Mouse (Mus musculus) CH12.LX (cell line): Measurements from ENCODE around the gene Igfals. TPM values are rescaled to one million over a fixed set of nuclear protein-coding genes. Genes with fewer than 3 reads are reported as not detected.

ENCODE experiments used
- DNase-seq: peaks from one replicate; pipeline ENCODE4 v3.0.0-alpha.2; 2013; ENCODE audit errors: extremely low read depth
- H3K27ac ChIP-seq: 2 replicates; pipeline ENCODE4 v1.5.1; 2012; ENCODE audit warnings: low read depth, mild to moderate bottlenecking, control low read depth, moderate library complexity; ENCODE audit not compliant: insufficient read depth
- H3K27me3 ChIP-seq: replicated peaks from 2 replicates; pipeline ENCODE3; 2012; ENCODE audit warnings: inconsistent platforms
- H3K36me3 ChIP-seq, 2 experiments: replicated peaks in 1 of 2; 2 replicates each; pipeline versions ENCODE3 to v1.6.1; 2012; ENCODE audit warnings: inconsistent platforms in 1 of 2, low read length in 1 of 2, mild to moderate bottlenecking in 1 of 2, mixed read lengths in 1 of 2, moderate library complexity in 1 of 2; ENCODE audit not compliant: control insufficient read depth in 1 of 2, insufficient read depth in 1 of 2
- H3K4me1 ChIP-seq, 2 experiments: 2 replicates each; pipeline ENCODE4 v1.6.1; 2012; ENCODE audit warnings: inconsistent platforms in 1 of 2, moderate library complexity in 1 of 2; ENCODE audit not compliant: insufficient read depth in 2 of 2, control insufficient read depth in 1 of 2
- H3K4me2 ChIP-seq: 2 replicates; pipeline ENCODE4 v1.6.1; 2012; ENCODE audit warnings: low read depth, mild to moderate bottlenecking, control low read depth; ENCODE audit not compliant: poor library complexity, insufficient read depth, severe bottlenecking
- H3K4me3 ChIP-seq, 3 experiments: fragments of 150-350 bp in 1 of 3; sonication (generic) in 1 of 3; replicated peaks in 1 of 3; 2 replicates each; pipeline versions ENCODE3 to v1.5.1; 2011 to 2012; ENCODE audit warnings: low read depth in 2 of 3, low read length in 2 of 3, mild to moderate bottlenecking in 2 of 3, moderate library complexity in 2 of 3, control low read depth in 1 of 3, improper control_type of control experiment in 1 of 3, inconsistent platforms in 1 of 3, mixed read lengths in 1 of 3; ENCODE audit not compliant: poor library complexity in 1 of 3
- H3K79me2 ChIP-seq: replicated peaks from 2 replicates; pipeline ENCODE4 v1.6.1; 2012; ENCODE audit warnings: mild to moderate bottlenecking, moderate library complexity; ENCODE audit not compliant: control insufficient read depth, poor library complexity, insufficient read depth, severe bottlenecking; ENCODE audit errors: extremely low read depth
- H3K9ac ChIP-seq: 2 replicates; pipeline ENCODE4 v1.6.1; 2012; ENCODE audit warnings: low read depth, mild to moderate bottlenecking, control low read depth, moderate library complexity; ENCODE audit not compliant: insufficient read depth
- H3K9me3 ChIP-seq: replicated peaks from 2 replicates; pipeline ENCODE3; 2012; ENCODE audit warnings: low read length, inconsistent platforms, mixed read lengths
- BHLHE40 ChIP-seq: IDR thresholded peaks from 2 replicates; pipeline ENCODE4 v1.6.1; 2011; ENCODE audit warnings: mild to moderate bottlenecking, low read depth, low read length, improper control_type of control experiment
- CHD2 ChIP-seq: IDR thresholded peaks from 2 replicates; pipeline ENCODE4 v1.6.1; 2011; ENCODE audit warnings: low read length, improper control_type of control experiment
- CTCF ChIP-seq, 2 experiments: IDR thresholded peaks in 1 of 2; conservative IDR thresholded peaks in 1 of 2; 2 replicates each; pipeline ENCODE4 v1.5.1; 2011 to 2012; ENCODE audit warnings: low read depth in 2 of 2, low read length in 2 of 2, improper control_type of control experiment in 1 of 2, inconsistent platforms in 1 of 2, mild to moderate bottlenecking in 1 of 2, moderate library complexity in 1 of 2
- ELF1 ChIP-seq: IDR thresholded peaks from 2 replicates; pipeline ENCODE4 v1.6.1; 2014; ENCODE audit warnings: low read depth, mild to moderate bottlenecking, inconsistent platforms, low read length, improper control_type of control experiment
- ETS1 ChIP-seq: conservative IDR thresholded peaks from 2 replicates; pipeline ENCODE4 v1.6.1; 2012; ENCODE audit warnings: low read depth, mild to moderate bottlenecking, inconsistent platforms, low read length, improper control_type of control experiment, moderate library complexity
- GABPA ChIP-seq: IDR thresholded peaks from 2 replicates; pipeline ENCODE4 v1.6.1; 2012; ENCODE audit warnings: low read depth, low read length, improper control_type of control experiment, inconsistent platforms; ENCODE audit not compliant: insufficient replicate concordance
- HCFC1 ChIP-seq: IDR thresholded peaks from 2 replicates; pipeline ENCODE4 v1.6.1; 2012; ENCODE audit warnings: low read depth, mild to moderate bottlenecking, inconsistent platforms, low read length, improper control_type of control experiment
- IRF4 ChIP-seq: IDR thresholded peaks from 2 replicates; pipeline ENCODE4 v1.6.1; 2014; ENCODE audit warnings: low read depth, mild to moderate bottlenecking, inconsistent platforms, low read length, improper control_type of control experiment
- KAT2A ChIP-seq: IDR thresholded peaks from 2 replicates; pipeline ENCODE4 v1.6.1; 2012; ENCODE audit warnings: low read length, improper control_type of control experiment, inconsistent platforms; ENCODE audit not compliant: insufficient replicate concordance
- MAFK ChIP-seq: IDR thresholded peaks from 2 replicates; pipeline ENCODE4 v1.6.1; 2011; ENCODE audit warnings: low read length, improper control_type of control experiment; ENCODE audit not compliant: insufficient replicate concordance
- MAX ChIP-seq: IDR thresholded peaks from 2 replicates; pipeline ENCODE4 v1.6.1; 2011; ENCODE audit warnings: low read length, improper control_type of control experiment
- MAZ ChIP-seq: IDR thresholded peaks from 2 replicates; pipeline ENCODE4 v1.6.1; 2012; ENCODE audit warnings: low read depth, mild to moderate bottlenecking, inconsistent platforms, low read length, improper control_type of control experiment, moderate library complexity
- MXI1 ChIP-seq: IDR thresholded peaks from 2 replicates; pipeline ENCODE4 v1.6.1; 2011; ENCODE audit warnings: mild to moderate bottlenecking, low read depth, low read length, improper control_type of control experiment
- MYC ChIP-seq: IDR thresholded peaks from 2 replicates; pipeline ENCODE4 v1.6.1; 2011; ENCODE audit warnings: low read depth, mild to moderate bottlenecking, improper control_type of control experiment, low read length
- NELFE ChIP-seq: IDR thresholded peaks from 2 replicates; pipeline ENCODE4 v1.6.1; 2011; ENCODE audit warnings: low read depth, low read length, improper control_type of control experiment
- NRF1 ChIP-seq: IDR thresholded peaks from 2 replicates; pipeline ENCODE4 v1.6.1; 2014; ENCODE audit warnings: low read depth, mild to moderate bottlenecking, inconsistent platforms, low read length, improper control_type of control experiment, moderate library complexity
- PAX5 ChIP-seq: IDR thresholded peaks from 2 replicates; pipeline ENCODE4 v1.6.1; 2012; ENCODE audit warnings: low read length, inconsistent platforms, mixed read lengths
- POLR2AphosphoS2 ChIP-seq: IDR thresholded peaks from 2 replicates; pipeline ENCODE4 v1.6.1; 2011; ENCODE audit warnings: low read depth, low read length, improper control_type of control experiment
- RAD21 ChIP-seq: IDR thresholded peaks from 2 replicates; pipeline ENCODE4 v1.6.1; 2011; ENCODE audit warnings: low read depth, mild to moderate bottlenecking, low read length, improper control_type of control experiment, moderate library complexity
- RCOR1 ChIP-seq: conservative IDR thresholded peaks from 2 replicates; pipeline ENCODE4 v1.6.1; 2012; ENCODE audit warnings: low read depth, mild to moderate bottlenecking, inconsistent platforms, low read length, improper control_type of control experiment
- SIN3A ChIP-seq: IDR thresholded peaks from 2 replicates; pipeline ENCODE4 v1.6.1; 2012; ENCODE audit warnings: low read length, improper control_type of control experiment, inconsistent platforms
- SMC3 ChIP-seq: IDR thresholded peaks from 2 replicates; pipeline ENCODE4 v1.6.1; 2011; ENCODE audit warnings: low read depth, low read length, improper control_type of control experiment
- TBP ChIP-seq: conservative IDR thresholded peaks from 2 replicates; pipeline ENCODE4 v1.6.1; 2011; ENCODE audit warnings: low read depth, low read length, improper control_type of control experiment
- TCF12 ChIP-seq: IDR thresholded peaks from 2 replicates; pipeline ENCODE4 v1.6.1; 2014; ENCODE audit warnings: low read depth, mild to moderate bottlenecking, inconsistent platforms, low read length, improper control_type of control experiment
- UBTF ChIP-seq: IDR thresholded peaks from 2 replicates; pipeline ENCODE4 v1.6.1; 2012; ENCODE audit warnings: low read depth, mild to moderate bottlenecking, inconsistent platforms, low read length, improper control_type of control experiment, moderate library complexity
- ZC3H11A ChIP-seq: IDR thresholded peaks from 2 replicates; pipeline ENCODE4 v1.6.1; 2012; ENCODE audit warnings: low read depth, mild to moderate bottlenecking, inconsistent platforms, low read length, improper control_type of control experiment
- ZMIZ1 ChIP-seq: IDR thresholded peaks from 2 replicates; pipeline ENCODE4 v1.6.1; 2012; ENCODE audit warnings: low read depth, mild to moderate bottlenecking, inconsistent platforms, low read length, improper control_type of control experiment
- ZNF384 ChIP-seq: IDR thresholded peaks from 2 replicates; pipeline ENCODE4 v1.6.1; 2012; ENCODE audit warnings: low read depth, low read length, improper control_type of control experiment, inconsistent platforms
- dilution Hi-C: fragments of 300-500 bp; cut with MboI; formaldehyde crosslinking; loops from 2 replicates; pipeline ENCODE4 v1.14.3; 2020; ENCODE audit warnings: low sequenced_read_pairs; ENCODE audit not compliant: extremely low pct_unique_long_range_greater_than_20kb, extremely low pct_ligation_motif_present
- in situ Hi-C: fragments of 300-500 bp; cut with MboI; formaldehyde crosslinking; loops from 3 replicates; pipeline ENCODE4 v1.14.3; 2019; ENCODE audit warnings: low sequenced_read_pairs, low pct_ligation_motif_present, low pct_unique_long_range_greater_than_20kb, mixed read lengths
- polyA plus RNA-seq: library from polyadenylated mRNA; unstranded; fragments of >175 nt; gene quantifications from 2 replicates; pipeline ENCODE4 v1.2.1, GENCODE M21; 2012; ENCODE audit warnings: low read depth; ENCODE audit not compliant: insufficient read length
- total RNA-seq, 2 experiments: library from RNA; depleted of rRNA; stranded (reverse); fragments of 300-350 nt in 1 of 2; fragments of >200 nt in 1 of 2; gene quantifications; 2 replicates each; pipeline ENCODE4 v1.2.3; 2012 to 2014

Gene Igfals
- total and polyA plus RNA-seq, 3 experiments, result 5.0 to 9.8 (median 6.3) TPM

GRCm38 (mm10) chr17:24849733-24850064 lies 16.1 kb upstream of the Igfals start:
- peak overlapping the region; percentile 62 for H3K27ac ChIP-seq
- dilution Hi-C loops, result no loop called here
- peak overlapping the region; percentile 33 for H3K9ac ChIP-seq
- no peak for TF ChIP-seq ZNF384
- TF ChIP-seq ELF1, result peak; percentile 5; the same call in 1 of the 2 replicates
- TF ChIP-seq NRF1, result peak; percentile 59
- peak; percentile 89 for TF ChIP-seq MXI1
- peak; percentile 84 for TF ChIP-seq SIN3A
- TF ChIP-seq PAX5, result no peak
- 0 out of 2 replicates have a peak, but pooled peaks have one; percentile 16 for TF ChIP-seq ZMIZ1
- peak; percentile 79 for TF ChIP-seq MAX
- TF ChIP-seq POLR2AphosphoS2, result no peak
- TF ChIP-seq SMC3, result peak; percentile 20; the same call in 1 of the 2 replicates
- peak; percentile 54; the same call in 1 of the 2 replicates for TF ChIP-seq TBP
- no peak for TF ChIP-seq HCFC1
- TF ChIP-seq CTCF (conservative IDR thresholded peaks at IDR 0.05 in 1 of 2, IDR thresholded peaks at IDR 0.05 in 1 of 2; ENCODE audit: low read depth in 2 of 2, low read length in 2 of 2), result peak in 1 of 2 experiments; percentile 37; a peak in 2 of 4 replicates
- peak; percentile 62; the same call in 1 of the 2 replicates for TF ChIP-seq TCF12
- 0 out of 2 replicates have a peak, but pooled peaks have one; percentile 82 for TF ChIP-seq MYC
- TF ChIP-seq, all 38 proteins: peak for 11
- peak; percentile 73 for DNase-seq
- Histone ChIP-seq H3K79me2 (no peaks in the 10 kb centered on the region), H3K27me3 (peaks cover 10% of the 10 kb centered on the region), H3K9me3 (no peaks in the 10 kb centered on the region), H3K4me3 (peak overlapping the region; percentile 71 to 75 (median 74)), H3K36me3 (peaks cover 11 to 20% of the 10 kb centered on the region in 2 experiments), H3K4me1 (peaks cover 0 to 24% of the 10 kb centered on the region in 2 experiments; a peak in 2 of 4 replicates), H3K4me2 (peak overlapping the region; percentile 33)
- in situ Hi-C loops, result loop anchor here (5.0 kb wide), 1 partner anchor 38 kb away; the partner anchor contains the start of genes Nubp2 and Spsb3

DNA sequence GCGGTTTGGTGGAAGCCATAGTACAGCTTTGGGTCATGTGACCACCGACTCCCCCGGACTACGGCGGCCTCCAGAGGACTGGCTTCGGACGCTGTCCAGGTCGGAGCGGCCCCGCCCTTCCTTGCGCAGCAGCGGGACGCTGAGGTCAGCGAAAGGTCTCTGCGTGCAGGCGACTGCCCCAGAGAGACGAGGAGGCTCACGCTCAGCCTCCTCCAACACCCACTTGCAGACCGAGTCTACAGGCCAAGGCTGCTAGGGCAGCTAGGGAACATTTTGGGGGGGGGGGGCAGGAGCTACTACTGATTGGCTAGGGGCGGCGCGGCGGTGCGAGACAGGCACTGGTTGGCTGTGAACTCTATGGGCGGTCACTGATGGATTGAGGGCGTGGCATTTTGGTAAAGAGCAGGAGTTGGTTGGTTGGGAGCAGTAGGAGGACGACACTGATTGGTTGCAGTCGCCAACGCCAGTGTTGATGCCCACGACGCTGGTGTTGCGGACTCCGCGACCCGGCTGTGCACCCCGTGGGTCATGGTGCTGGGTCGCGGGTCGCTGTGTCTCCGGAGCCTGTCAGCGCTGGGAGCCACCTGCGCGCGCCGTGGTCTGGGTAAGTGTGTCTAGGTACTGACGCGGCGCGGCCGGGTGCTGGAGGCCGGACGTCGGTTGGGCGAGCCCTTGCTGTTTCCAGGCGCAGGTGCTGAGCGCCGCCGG lies 15.6 kb upstream of the Igfals start, which contains the start of gene Fahd1:
Gene Fahd1, minus strand, starts transcription at position 300 of the 708 bp plus-strand sequence.
- peak; percentile 99 for DNase-seq
- peak within 1 kb of the TSS; percentile 62 for H3K27ac ChIP-seq
- peak within 1 kb of the TSS; percentile 60 for H3K9ac ChIP-seq
- in situ Hi-C loops (loop anchor here (5.0 kb wide), 1 partner anchor 37 kb away; the partner anchor contains the start of genes Nubp2 and Spsb3), dilution Hi-C loops (no loop called here)
- H3K27me3 ChIP-seq, result peaks cover 10% of the 10 kb centered on the region
- H3K36me3 ChIP-seq, result peaks cover 11 to 20% of the 10 kb centered on the region in 2 experiments
- no peaks in the 10 kb centered on the region for H3K79me2 ChIP-seq
- H3K4me2 ChIP-seq, result peak within 1 kb of the TSS; percentile 59
- no peaks in the 10 kb centered on the region for H3K9me3 ChIP-seq
- H3K4me1 ChIP-seq, result peaks cover under 1 to 24% of the 10 kb centered on the region in 2 experiments; a peak in 3 of 4 replicates
- H3K4me3 ChIP-seq, result peak within 1 kb of the TSS; percentile 74 to 83 (median 75)
- no peak for TF ChIP-seq MYC
- TF ChIP-seq KAT2A, result peak; percentile 49; the same call in 1 of the 2 replicates
- no peak for TF ChIP-seq RCOR1
- no peak for TF ChIP-seq ZNF384
- peak; percentile 66 for TF ChIP-seq NELFE
- TF ChIP-seq MAZ, result peak; percentile 79; the same call in 1 of the 2 replicates
- no peak for TF ChIP-seq RAD21
- TF ChIP-seq CTCF (conservative IDR thresholded peaks at IDR 0.05 in 1 of 2, IDR thresholded peaks at IDR 0.05 in 1 of 2; ENCODE audit: low read depth in 2 of 2, low read length in 2 of 2), result no peak
- TF ChIP-seq ZC3H11A, result no peak
- no peak; the same call in 1 of the 2 replicates for TF ChIP-seq TBP
- TF ChIP-seq PAX5, result no peak
- TF ChIP-seq TCF12, result peak; percentile 38
- no peak for TF ChIP-seq MAFK
- peak; percentile 49; the same call in 1 of the 2 replicates for TF ChIP-seq UBTF
- no peak for TF ChIP-seq SMC3
- TF ChIP-seq IRF4, result peak; percentile 25; the same call in 1 of the 2 replicates
- TF ChIP-seq CHD2, result no peak
- no peak for TF ChIP-seq ETS1
- TF ChIP-seq GABPA, result no peak
- TF ChIP-seq SIN3A, result no peak
- TF ChIP-seq POLR2AphosphoS2, result peak; percentile 53; the same call in 1 of the 2 replicates
- TF ChIP-seq BHLHE40, result peak; percentile 81
- TF ChIP-seq MXI1, result peak; percentile 63
